Mouse (Mus musculus): ENCODE results near the gene Carns1.

DNA sequence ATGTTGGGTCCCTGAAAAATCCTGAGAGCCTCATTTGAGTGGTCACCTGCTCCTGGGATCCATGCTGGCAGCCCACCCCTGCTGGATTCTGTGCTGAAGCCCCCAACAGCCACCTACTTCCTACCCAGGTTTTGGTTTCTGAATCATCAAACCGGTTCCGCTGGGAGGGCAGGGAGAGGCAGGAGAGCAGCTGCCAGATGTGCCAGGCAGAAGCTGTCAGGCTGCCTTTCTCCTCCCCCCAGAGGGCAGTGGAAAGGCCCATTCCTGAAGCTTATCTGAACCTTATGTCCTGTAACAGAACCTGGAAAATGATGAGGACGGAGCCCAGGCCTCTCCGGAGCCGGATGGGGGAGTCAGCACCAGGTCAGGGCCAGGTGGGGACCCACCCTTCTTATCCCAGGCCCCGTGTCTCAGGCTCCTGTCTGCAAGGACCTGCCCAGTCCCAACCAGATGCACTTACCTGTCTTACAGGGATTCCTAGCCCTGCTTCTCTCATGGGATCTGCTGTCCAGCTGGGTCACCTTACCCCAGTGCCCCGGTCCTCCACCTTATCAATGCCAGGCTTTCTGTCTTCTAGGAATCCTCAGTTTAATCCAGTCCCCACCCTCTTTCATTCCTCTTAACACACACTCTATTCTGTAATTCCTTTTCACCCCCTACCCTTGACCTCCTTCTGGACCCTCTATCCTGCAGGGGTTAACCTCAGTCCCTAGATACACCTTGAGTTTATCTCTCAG is 48.4 kb downstream of the Carns1 start:
- no peak for TF ChIP-seq POLR2A (IDR thresholded peaks at IDR 0.05; ENCODE audit: insufficient read depth, low read length)
- no peak for TF ChIP-seq CTCF (IDR thresholded peaks at IDR 0.05; ENCODE audit: low read depth, low read length)
- TF ChIP-seq EP300 (IDR thresholded peaks at IDR 0.05; ENCODE audit: insufficient read depth, low read depth, low read length), result no peak
